Mouse (Mus musculus) testis, adult 2 months (tissue): ENCODE data around the gene Opa3. TPM values are rescaled to one million over a fixed set of nuclear protein-coding genes. Genes with fewer than 3 reads are reported as not detected.

Source experiments
- H3K27ac ChIP-seq: fragments of 200-500 bp; 2 replicates; pipeline ENCODE4 v1.5.1; 2012; ENCODE audit warnings: low read depth, low read length; ENCODE audit not compliant: control insufficient read depth, insufficient read depth
- H3K27me3 ChIP-seq: fragments of 200-500 bp; 2 replicates; pipeline ENCODE4 v1.6.1; 2012; ENCODE audit warnings: mild to moderate bottlenecking, low read length, moderate library complexity; ENCODE audit not compliant: control insufficient read depth, insufficient read depth
- H3K36me3 ChIP-seq: fragments of 200-500 bp; 2 replicates; pipeline ENCODE4 v1.6.1; 2012; ENCODE audit warnings: mild to moderate bottlenecking, low read length; ENCODE audit not compliant: control insufficient read depth, insufficient read depth
- H3K4me1 ChIP-seq: fragments of 200-500 bp; 2 replicates; pipeline ENCODE4 v1.6.1; 2012; ENCODE audit warnings: low read length; ENCODE audit not compliant: control insufficient read depth, insufficient read depth
- H3K4me3 ChIP-seq: fragments of 200-500 bp; 2 replicates; pipeline ENCODE4 v1.5.1; 2012; ENCODE audit warnings: low read depth, mild to moderate bottlenecking, low read length, moderate library complexity, mixed read lengths; ENCODE audit not compliant: control insufficient read depth
- CTCF ChIP-seq: fragments of 200-500 bp; IDR thresholded peaks from 2 replicates; pipeline ENCODE4 v1.5.1; 2012; ENCODE audit warnings: low read depth, mild to moderate bottlenecking, inconsistent platforms, low read length, moderate library complexity; ENCODE audit not compliant: control insufficient read depth, insufficient read depth, insufficient replicate concordance
- POLR2A ChIP-seq: fragments of 200-500 bp; IDR thresholded peaks from 2 replicates; pipeline ENCODE4 v1.6.1; 2012; ENCODE audit warnings: low read depth, mild to moderate bottlenecking, inconsistent platforms, low read length, moderate library complexity; ENCODE audit not compliant: control insufficient read depth
- polyA plus RNA-seq: library from polyadenylated mRNA; depleted of rRNA; stranded (reverse); fragments of >200 nt; gene quantifications from 2 replicates; pipeline ENCODE4 v1.2.3, GENCODE M21; 2012

The Opa3 gene
- polyA plus RNA-seq, 1 experiment: 13.6 TPM

- Histone ChIP-seq H3K36me3 (no peaks in the 10 kb centered on the region), H3K27ac (no peak overlapping the region), H3K4me1 (peaks cover 15% of the 10 kb centered on the region), H3K4me3 (no peak overlapping the region), H3K27me3 (no peaks in the 10 kb centered on the region)
- peak; percentile 40; the same call in 1 of the 2 replicates for TF ChIP-seq CTCF
- no peak for TF ChIP-seq POLR2A
Observed at GRCm38 (mm10) chr7:19299194-19299593, 71.1 kb downstream of the Opa3 start.

- H3K27ac ChIP-seq: no peak overlapping the region
Observed at GRCm38 (mm10) chr7:19300501-19301421, 72.6 kb downstream of the Opa3 start.

GRCm38 (mm10) chr7:19301461-19302263 lies 73.5 kb downstream of the Opa3 start:
- Histone ChIP-seq H3K27me3 (no peaks in the 10 kb centered on the region; the same call in 1 of the 2 replicates), H3K36me3 (no peaks in the 10 kb centered on the region), H3K4me1 (peaks cover 13% of the 10 kb centered on the region), H3K4me3 (no peak overlapping the region), H3K27ac (no peak overlapping the region)
- no peak for TF ChIP-seq CTCF
- no peak for TF ChIP-seq POLR2A

More at GRCm38 (mm10) chr7:19300501-19301421, 72.6 kb downstream of the Opa3 start:
- Histone ChIP-seq H3K27me3 (no peaks in the 10 kb centered on the region; the same call in 1 of the 2 replicates), H3K4me3 (peak overlapping the region; percentile 78), H3K4me1 (peaks cover 15% of the 10 kb centered on the region), H3K36me3 (no peaks in the 10 kb centered on the region)
- peak; percentile 98 for TF ChIP-seq CTCF
- TF ChIP-seq POLR2A: no peak

- no peaks in the 10 kb centered on the region; the same call in 1 of the 2 replicates for H3K27me3 ChIP-seq
- H3K4me3 ChIP-seq: no peak overlapping the region
- H3K4me1 ChIP-seq: peaks cover 19% of the 10 kb centered on the region
- no peaks in the 10 kb centered on the region for H3K36me3 ChIP-seq
- H3K27ac ChIP-seq: no peak overlapping the region
- TF ChIP-seq POLR2A: no peak
- no peak for TF ChIP-seq CTCF
Observed at GRCm38 (mm10) chr7:19302264-19303045, 74.3 kb downstream of the Opa3 start.

- no peak for TF ChIP-seq POLR2A
- no peak for TF ChIP-seq CTCF
- Histone ChIP-seq H3K4me1 (peaks cover 24% of the 10 kb centered on the region), H3K4me3 (no peak overlapping the region), H3K36me3 (no peaks in the 10 kb centered on the region), H3K27ac (no peak overlapping the region), H3K27me3 (no peaks in the 10 kb centered on the region; the same call in 1 of the 2 replicates)
Observed at GRCm38 (mm10) chr7:19303046-19303305, 74.8 kb downstream of the Opa3 start.

GRCm38 (mm10) chr7:19303770-19304169 lies 75.6 kb downstream of the Opa3 start:
- Histone ChIP-seq H3K36me3 (no peaks in the 10 kb centered on the region), H3K27me3 (no peaks in the 10 kb centered on the region; the same call in 1 of the 2 replicates), H3K4me1 (peaks cover 29% of the 10 kb centered on the region), H3K4me3 (peak overlapping the region; percentile 10; the same call in 1 of the 2 replicates), H3K27ac (no peak overlapping the region)
- TF ChIP-seq POLR2A (no peak), CTCF (peak; percentile 90)
